In genomic region chr9:106141955-106142354, GRCm38 (mm10) we compare ENCODE assay signal across 21 mouse cellular contexts. TPM values are rescaled to one million over a fixed set of nuclear protein-coding genes. Genes with fewer than 3 reads are reported as not detected.
DNase-seq lines count a peak whose midpoint lies in the region; ATAC-seq lines count a peak whose summit lies in the region.
"Had no signal": no experiment of that assay in that cellular context is flagged by ENCODE, and none has a peak within 500 bp of the region (broad histone marks: within the 10 kb centered on the region; RNA-seq: fewer than 3 reads in every experiment).

No protein-coding gene starts in this region.

- peak overlapping the region; percentile 66 for H3K27ac ChIP-seq in midbrain, embryonic 10.5 days (replicated peaks)
- H3K27ac ChIP-seq in midbrain, embryonic 16.5 days (ENCODE audit: low read length) = no peak overlapping the region
- H3K27ac ChIP-seq in hindbrain, embryonic 13.5 days = peak overlapping the region; percentile 58
- H3K27ac ChIP-seq in midbrain, embryonic 15.5 days = 0 out of 2 replicates have a peak overlapping the region, but pooled peaks have one; percentile 12
- no peak overlapping the region for H3K27ac ChIP-seq in intestine, embryonic 16.5 days (ENCODE audit: low read length)
- H3K27ac ChIP-seq: limb, embryonic 13.5 days; liver, embryonic 14.5 days; stomach, embryonic 15.5 days had no signal

- no peaks in the 10 kb centered on the region for H3K36me3 ChIP-seq in midbrain, embryonic 10.5 days
- H3K36me3 ChIP-seq in midbrain, embryonic 16.5 days (ENCODE audit: control insufficient read depth, insufficient read depth, low read length) = no peaks in the 10 kb centered on the region
- no peaks in the 10 kb centered on the region for H3K36me3 ChIP-seq in hindbrain, embryonic 13.5 days
- H3K36me3 ChIP-seq in midbrain, embryonic 15.5 days (replicated peaks) = no peaks in the 10 kb centered on the region
- H3K36me3 ChIP-seq in intestine, embryonic 16.5 days (ENCODE audit: control insufficient read depth, insufficient read depth, low read length) = no peaks in the 10 kb centered on the region
- H3K36me3 ChIP-seq: limb, embryonic 13.5 days; stomach, embryonic 15.5 days had no signal

- no peak for ATAC-seq in midbrain, embryonic 16.5 days
- no peak for ATAC-seq in hindbrain, embryonic 13.5 days (ENCODE audit: low FRiP score)
- ATAC-seq in midbrain, embryonic 15.5 days (replicated peaks) = no peak
- no peak for ATAC-seq in CD4-positive, CD25-positive, alpha-beta regulatory T cell, adult 4 months
- ATAC-seq in intestine, embryonic 16.5 days = no peak
- ATAC-seq: forebrain, postnatal 0 days; lung, postnatal 0 days; Patski had no signal

- no peak overlapping the region for H3K4me2 ChIP-seq in midbrain, embryonic 16.5 days (ENCODE audit: low read length)
- H3K4me2 ChIP-seq in hindbrain, embryonic 13.5 days = no peak overlapping the region
- H3K4me2 ChIP-seq in midbrain, embryonic 15.5 days = no peak overlapping the region
- H3K4me2 ChIP-seq in intestine, embryonic 16.5 days (ENCODE audit: low read depth, low read length) = no peak overlapping the region
- H3K4me2 ChIP-seq: limb, embryonic 13.5 days; stomach, embryonic 15.5 days had no signal

- H3K4me1 ChIP-seq in midbrain, embryonic 10.5 days = peaks cover 30% of the 10 kb centered on the region
- peaks cover 3% of the 10 kb centered on the region for H3K4me1 ChIP-seq in midbrain, embryonic 16.5 days (ENCODE audit: control insufficient read depth, insufficient read depth, low read length)
- peaks cover 49% of the 10 kb centered on the region for H3K4me1 ChIP-seq in hindbrain, embryonic 13.5 days (replicated peaks)
- H3K4me1 ChIP-seq in midbrain, embryonic 15.5 days = peaks cover 15% of the 10 kb centered on the region
- H3K4me1 ChIP-seq in intestine, embryonic 16.5 days (ENCODE audit: control insufficient read depth, insufficient read depth, low read length) = no peaks in the 10 kb centered on the region
- H3K4me1 ChIP-seq: stomach, embryonic 15.5 days had no signal

- peaks cover 4% of the 10 kb centered on the region; the same call in 1 of the 2 replicates for H3K27me3 ChIP-seq in midbrain, embryonic 10.5 days (ENCODE audit: low read depth, poor library complexity, severe bottlenecking)
- H3K27me3 ChIP-seq in midbrain, embryonic 16.5 days (ENCODE audit: control insufficient read depth, insufficient read depth, low read depth, low read length) = no peaks in the 10 kb centered on the region
- no peaks in the 10 kb centered on the region for H3K27me3 ChIP-seq in hindbrain, embryonic 13.5 days
- H3K27me3 ChIP-seq in midbrain, embryonic 15.5 days (replicated peaks) = no peaks in the 10 kb centered on the region
- H3K27me3 ChIP-seq in intestine, embryonic 16.5 days (replicated peaks; ENCODE audit: control insufficient read depth, insufficient read depth, low read length) = no peaks in the 10 kb centered on the region

- no peaks in the 10 kb centered on the region for H3K9me3 ChIP-seq in midbrain, embryonic 10.5 days (replicated peaks)
- H3K9me3 ChIP-seq in midbrain, embryonic 16.5 days (replicated peaks; ENCODE audit: control insufficient read depth, low read length, poor library complexity, severe bottlenecking) = no peaks in the 10 kb centered on the region
- H3K9me3 ChIP-seq in hindbrain, embryonic 13.5 days = no peaks in the 10 kb centered on the region
- no peaks in the 10 kb centered on the region for H3K9me3 ChIP-seq in midbrain, embryonic 15.5 days
- H3K9me3 ChIP-seq in intestine, embryonic 16.5 days (ENCODE audit: control insufficient read depth, low read length) = no peaks in the 10 kb centered on the region
- H3K9me3 ChIP-seq: limb, embryonic 13.5 days; stomach, embryonic 15.5 days had no signal

- 87% methylated on average over 12 of the region's 12 CpGs for WGBS in midbrain, embryonic 10.5 days
- 52% methylated on average over 12 of the region's 12 CpGs for WGBS in midbrain, embryonic 16.5 days
- WGBS in hindbrain, embryonic 13.5 days = 54% methylated on average over 12 of the region's 12 CpGs
- 50% methylated on average over 12 of the region's 12 CpGs for whole genome bisulfite sequencing in midbrain, embryonic 15.5 days
- 80% methylated on average over 12 of the region's 12 CpGs for WGBS in intestine, embryonic 16.5 days

- H3K9ac ChIP-seq in midbrain, embryonic 16.5 days (ENCODE audit: low read depth, low read length) = no peak overlapping the region
- no peak overlapping the region for H3K9ac ChIP-seq in hindbrain, embryonic 13.5 days
- H3K9ac ChIP-seq in midbrain, embryonic 15.5 days = no peak overlapping the region
- no peak overlapping the region for H3K9ac ChIP-seq in intestine, embryonic 16.5 days (ENCODE audit: low read depth, low read length)
- H3K9ac ChIP-seq: forebrain, postnatal 0 days; limb, embryonic 13.5 days; liver, embryonic 14.5 days; stomach, embryonic 15.5 days had no signal

- no peak for DNase-seq in midbrain, embryonic 10.5 days (ENCODE audit: low spot score)
- peak; percentile 85 for DNase-seq in cerebellum, adult 9-10 months
- DNase-seq in testis, postnatal 10 days (ENCODE audit: low spot score) = no peak
- DNase-seq: adrenal gland, postnatal 36 days; forebrain, postnatal 0 days; kidney, adult 2 months; kidney, postnatal 14 days; thymus, postnatal 14 days had no signal

- no peak overlapping the region for H3K4me3 ChIP-seq in midbrain, embryonic 10.5 days
- H3K4me3 ChIP-seq in midbrain, embryonic 16.5 days (ENCODE audit: low read depth, low read length) = no peak overlapping the region
- H3K4me3 ChIP-seq in hindbrain, embryonic 13.5 days = no peak overlapping the region
- H3K4me3 ChIP-seq in midbrain, embryonic 15.5 days = no peak overlapping the region
- H3K4me3 ChIP-seq in intestine, embryonic 16.5 days (ENCODE audit: low read length) = no peak overlapping the region
- H3K4me3 ChIP-seq: erythroblast, embryonic 14.5 days; limb, embryonic 13.5 days; stomach, embryonic 15.5 days had no signal

RNA-seq across cellular contexts. Expression of gene Glyctk, which starts 16.0 kb away (rescaled TPM):
- 5.0 and 8.4 TPM in 2 replicates for polyA plus RNA-seq in midbrain, embryonic 10.5 days (2016; fragmentation: Nextera tagmentation; extraction: Ambion mirVana)
- polyA plus RNA-seq in midbrain, embryonic 16.5 days (2015; fragmentation: Nextera tagmentation; extraction: Ambion mirVana) = 3.5 and 3.9 TPM in 2 replicates
- 5.4 and 5.7 TPM in 2 replicates for polyA plus RNA-seq in hindbrain, embryonic 13.5 days (2015; fragmentation: Nextera tagmentation; extraction: Ambion mirVana)
- 4.5 and 4.9 TPM in 2 replicates for polyA plus RNA-seq in midbrain, embryonic 15.5 days (2015; fragmentation: Nextera tagmentation; extraction: Ambion mirVana)
- 1 to 10 TPM; 2.3 to 5.1 TPM for polyA plus RNA-seq in CD4-positive, CD25-positive, alpha-beta regulatory T cell, adult 4 months (2017; shearing (Covaris generic))
- 8.6 and 10.8 TPM in 2 replicates for polyA plus RNA-seq in intestine, embryonic 16.5 days (2015; fragmentation: Nextera tagmentation; extraction: Ambion mirVana)

RNA-seq across cellular contexts. Expression of gene Wdr82, which starts 28.8 kb away (rescaled TPM):
- polyA plus RNA-seq in midbrain, embryonic 10.5 days (2016; fragmentation: Nextera tagmentation; extraction: Ambion mirVana) = 23.4 and 29.3 TPM in 2 replicates
- 35.5 and 35.9 TPM in 2 replicates for polyA plus RNA-seq in midbrain, embryonic 16.5 days (2015; fragmentation: Nextera tagmentation; extraction: Ambion mirVana)
- polyA plus RNA-seq in hindbrain, embryonic 13.5 days (2015; fragmentation: Nextera tagmentation; extraction: Ambion mirVana) = 32.6 and 33.7 TPM in 2 replicates
- polyA plus RNA-seq in midbrain, embryonic 15.5 days (2015; fragmentation: Nextera tagmentation; extraction: Ambion mirVana) = 40.5 and 41.1 TPM in 2 replicates
- 10 to 100 TPM; 46.5 to 47.3 TPM for polyA plus RNA-seq in CD4-positive, CD25-positive, alpha-beta regulatory T cell, adult 4 months (2017; shearing (Covaris generic))
- 12.4 and 12.8 TPM in 2 replicates for polyA plus RNA-seq in intestine, embryonic 16.5 days (2015; fragmentation: Nextera tagmentation; extraction: Ambion mirVana)

RNA-seq across cellular contexts. Expression of gene Col6a4, which starts 45.4 kb away (rescaled TPM):
- 0.06 and 0.10 TPM in 2 replicates for polyA plus RNA-seq in midbrain, embryonic 10.5 days (2016; fragmentation: Nextera tagmentation; extraction: Ambion mirVana)
- 1.8 and 2.2 TPM in 2 replicates for polyA plus RNA-seq in midbrain, embryonic 16.5 days (2015; fragmentation: Nextera tagmentation; extraction: Ambion mirVana)
- 0.62 and 1.1 TPM in 2 replicates for polyA plus RNA-seq in hindbrain, embryonic 13.5 days (2015; fragmentation: Nextera tagmentation; extraction: Ambion mirVana)
- polyA plus RNA-seq in midbrain, embryonic 15.5 days (2015; fragmentation: Nextera tagmentation; extraction: Ambion mirVana) = 1.8 TPM in 2 replicates
- not detected for polyA plus RNA-seq in CD4-positive, CD25-positive, alpha-beta regulatory T cell, adult 4 months (2017; shearing (Covaris generic))
- 72.7 and 83.0 TPM in 2 replicates for polyA plus RNA-seq in intestine, embryonic 16.5 days (2015; fragmentation: Nextera tagmentation; extraction: Ambion mirVana)
- polyA plus RNA-seq: embryonic facial prominence, embryonic 11.5 days; erythroblast, embryonic 14.5 days; heart, embryonic 14.5 days had no signal

RNA-seq across cellular contexts. Expression of gene Ppm1m, which starts 57.6 kb away (rescaled TPM):
- 46.2 and 52.1 TPM in 2 replicates for polyA plus RNA-seq in midbrain, embryonic 10.5 days (2016; fragmentation: Nextera tagmentation; extraction: Ambion mirVana)
- 16.6 and 16.7 TPM in 2 replicates for polyA plus RNA-seq in midbrain, embryonic 16.5 days (2015; fragmentation: Nextera tagmentation; extraction: Ambion mirVana)
- polyA plus RNA-seq in hindbrain, embryonic 13.5 days (2015; fragmentation: Nextera tagmentation; extraction: Ambion mirVana) = 16.6 and 19.0 TPM in 2 replicates
- polyA plus RNA-seq in midbrain, embryonic 15.5 days (2015; fragmentation: Nextera tagmentation; extraction: Ambion mirVana) = 17.2 and 20.5 TPM in 2 replicates
- polyA plus RNA-seq in CD4-positive, CD25-positive, alpha-beta regulatory T cell, adult 4 months (2017; shearing (Covaris generic)) = 10 to 100 TPM; 19.8 to 24.0 TPM
- polyA plus RNA-seq in intestine, embryonic 16.5 days (2015; fragmentation: Nextera tagmentation; extraction: Ambion mirVana) = 23.4 and 26.3 TPM in 2 replicates

Comparison
In these comparisons a context has a peak if more than half of its experiments do, and no peak if none do; other contexts are left out.
1. H3K27ac ChIP-seq: peak in midbrain, embryonic 10.5 days (single experiment), hindbrain, embryonic 13.5 days (single experiment) and midbrain, embryonic 15.5 days (single experiment); none in midbrain, embryonic 16.5 days (single experiment) and intestine, embryonic 16.5 days (single experiment).
2. RNA of gene Col6a4, which starts 45.4 kb away (polyA plus RNA-seq): 72.7 to 83.0 TPM in intestine, embryonic 16.5 days; 1.8 to 2.2 TPM in midbrain, embryonic 16.5 days, 1.8 TPM in midbrain, embryonic 15.5 days, 0.62 to 1.1 TPM in hindbrain, embryonic 13.5 days, 0.06 to 0.10 TPM in midbrain, embryonic 10.5 days and not detected in CD4-positive, CD25-positive, alpha-beta regulatory T cell, adult 4 months; every median in the first group is over 10 times any median in the second.